Mouse (Mus musculus) stomach, postnatal 0 days (tissue): Measurements from ENCODE around the gene Ctdnep1.

ENCODE experiments used
- CTCF ChIP-seq: IDR thresholded peaks from 2 replicates; pipeline ENCODE4 v1.5.1; 2016; ENCODE audit warnings: antibody characterized with exemption, low read depth, mild to moderate bottlenecking, moderate library complexity
- EP300 ChIP-seq: optimal IDR thresholded peaks from 2 replicates; pipeline ENCODE3; 2016; ENCODE audit warnings: antibody characterized with exemption

DNA sequence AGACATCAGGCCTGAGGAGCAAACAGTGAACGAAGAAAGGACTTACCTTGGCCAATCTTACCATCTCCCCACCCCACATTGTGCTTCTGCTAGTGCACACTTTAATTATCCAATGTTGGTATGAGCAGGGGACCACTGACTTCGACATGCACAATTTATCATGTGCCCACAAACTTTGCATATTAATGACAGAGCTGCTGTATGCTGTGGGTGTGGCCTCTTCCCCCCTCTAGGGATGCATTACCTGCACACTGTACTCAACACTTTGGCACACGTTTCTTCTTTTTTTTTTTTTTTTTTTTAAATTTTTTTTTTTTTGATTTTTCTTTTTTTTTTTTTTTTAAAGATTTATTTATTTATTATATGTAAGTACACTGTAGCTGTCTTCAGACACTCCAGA is 10.2 kb upstream of the Ctdnep1 start:
- TF ChIP-seq CTCF, result no peak
- no peak for TF ChIP-seq EP300
